Mouse (Mus musculus) midbrain, embryonic 13.5 days (tissue): ENCODE data around the gene Dmwd. TPM values are rescaled to one million over a fixed set of nuclear protein-coding genes. Genes with fewer than 3 reads are reported as not detected.

Experiments used
- ATAC-seq: fragments of 200-750 bp; cut with Nextera tagmentation; 2 replicates; pipeline ENCODE4 v1.8.0; 2017; ENCODE audit warnings: mild to moderate bottlenecking, moderate TSS enrichment, moderate library complexity
- H3K27ac ChIP-seq: fragments of 300-500 bp; sonication (generic); 2 replicates; pipeline ENCODE4 v1.5.1; 2015; ENCODE audit warnings: inconsistent platforms, mild to moderate bottlenecking, moderate library complexity
- H3K27me3 ChIP-seq: fragments of 300-500 bp; sonication (generic); 2 replicates; pipeline ENCODE4 v1.6.1; 2015; ENCODE audit warnings: mild to moderate bottlenecking, inconsistent platforms
- H3K36me3 ChIP-seq: fragments of 300-500 bp; sonication (generic); 2 replicates; pipeline ENCODE4 v1.6.1; 2015; ENCODE audit warnings: mild to moderate bottlenecking, inconsistent platforms
- H3K4me1 ChIP-seq: fragments of 300-500 bp; sonication (generic); replicated peaks from 2 replicates; pipeline ENCODE4 v1.6.1; 2015; ENCODE audit warnings: inconsistent platforms
- H3K4me2 ChIP-seq: fragments of 300-500 bp; sonication (generic); replicated peaks from 2 replicates; pipeline ENCODE4 v1.6.1; 2015; ENCODE audit warnings: moderate library complexity, mild to moderate bottlenecking, inconsistent platforms
- H3K4me3 ChIP-seq: fragments of 300-500 bp; sonication (generic); replicated peaks from 2 replicates; pipeline ENCODE4 v1.5.1; 2015; ENCODE audit warnings: mild to moderate bottlenecking, inconsistent platforms
- H3K9ac ChIP-seq: fragments of 300-500 bp; sonication (generic); replicated peaks from 2 replicates; pipeline ENCODE4 v1.6.1; 2015; ENCODE audit warnings: mild to moderate bottlenecking, inconsistent platforms
- H3K9me3 ChIP-seq: fragments of 300-500 bp; sonication (generic); 2 replicates; pipeline ENCODE4 v1.6.1; 2016; ENCODE audit warnings: mild to moderate bottlenecking, inconsistent platforms
- WGBS: fragments of 180-500 bp; shearing (Covaris S2); methylation state at CpG from one replicate; pipeline ENCODE4 v1.1.7; 2015; 5-methylcytosine and 5-hydroxymethylcytosine counted together
- polyA plus RNA-seq: library from polyadenylated mRNA; unstranded; fragments of >200 nt; fragmentation: Nextera tagmentation; extraction: Ambion mirVana; gene quantifications from 2 replicates; pipeline ENCODE4 v1.2.1, GENCODE M21; 2015

The Dmwd gene
- polyA plus RNA-seq, 1 experiment from 2014 or later = 25.3 TPM

GRCm38 (mm10) chr7:19086760-19087159, 10.7 kb downstream of the Dmwd start:
- no peak overlapping the region for H3K4me3 ChIP-seq
- no peak for ATAC-seq
- H3K36me3 ChIP-seq = peaks cover 75% of the 10 kb centered on the region
- no peak overlapping the region for H3K9ac ChIP-seq
- H3K9me3 ChIP-seq = no peaks in the 10 kb centered on the region
- H3K4me1 ChIP-seq = peaks cover 25% of the 10 kb centered on the region
- WGBS = 58% methylated on average over 18 of the region's 18 CpGs
- no peak overlapping the region for H3K27ac ChIP-seq
- H3K4me2 ChIP-seq = no peak overlapping the region
- H3K27me3 ChIP-seq = peaks cover 20% of the 10 kb centered on the region

- no peak overlapping the region for H3K9ac ChIP-seq
- 43% methylated on average over 10 of the region's 10 CpGs for WGBS
- no peaks in the 10 kb centered on the region for H3K9me3 ChIP-seq
- ATAC-seq = no peak
- H3K27ac ChIP-seq = no peak overlapping the region
- H3K36me3 ChIP-seq = peaks cover 60% of the 10 kb centered on the region
- H3K4me1 ChIP-seq = peaks cover 38% of the 10 kb centered on the region
- no peak overlapping the region for H3K4me2 ChIP-seq
- no peak overlapping the region for H3K4me3 ChIP-seq
- H3K27me3 ChIP-seq = peaks cover 28% of the 10 kb centered on the region
These were observed 12.8 kb downstream of the Dmwd start for GRCm38 (mm10) chr7:19088813-19089212.

- peak overlapping the region; percentile 98; the same call in 1 of the 2 replicates for H3K4me2 ChIP-seq
These were observed 15.9 kb downstream of the Dmwd start for GRCm38 (mm10) chr7:19091913-19092312.

GRCm38 (mm10) chr7:19092381-19093173, 16.6 kb downstream of the Dmwd start:
- peaks cover 38% of the 10 kb centered on the region for H3K27me3 ChIP-seq
- peak overlapping the region; percentile 11; the same call in 1 of the 2 replicates for H3K9ac ChIP-seq
- ATAC-seq = peak; percentile 59
- H3K4me3 ChIP-seq = peak overlapping the region; percentile 63
- peak overlapping the region; percentile 98 for H3K4me2 ChIP-seq
- peak overlapping the region; percentile 82; the same call in 1 of the 2 replicates for H3K27ac ChIP-seq
- H3K4me1 ChIP-seq = peaks cover 55% of the 10 kb centered on the region
- WGBS = 4% methylated on average over 37 of the region's 38 CpGs
- H3K9me3 ChIP-seq = no peaks in the 10 kb centered on the region
- H3K36me3 ChIP-seq = peaks cover 41% of the 10 kb centered on the region

More at GRCm38 (mm10) chr7:19091913-19092312, 15.9 kb downstream of the Dmwd start:
- H3K4me3 ChIP-seq = 0 out of 2 replicates have a peak overlapping the region, but pooled peaks have one; percentile 63
- H3K9ac ChIP-seq = peak overlapping the region; percentile 11; the same call in 1 of the 2 replicates
- H3K27ac ChIP-seq = peak overlapping the region; percentile 39; the same call in 1 of the 2 replicates
- peaks cover 38% of the 10 kb centered on the region for H3K27me3 ChIP-seq
- H3K9me3 ChIP-seq = no peaks in the 10 kb centered on the region
- H3K36me3 ChIP-seq = peaks cover 48% of the 10 kb centered on the region
- 23% methylated on average over 12 of the region's 17 CpGs for WGBS
- no peak for ATAC-seq
- H3K4me1 ChIP-seq = peaks cover 51% of the 10 kb centered on the region

- H3K9me3 ChIP-seq = no peaks in the 10 kb centered on the region
- WGBS = 2% methylated on average over 9 of the region's 15 CpGs
- peaks cover 38% of the 10 kb centered on the region for H3K27me3 ChIP-seq
- H3K27ac ChIP-seq = peak overlapping the region; percentile 82
- H3K4me2 ChIP-seq = peak overlapping the region; percentile 98
- peak; percentile 44 for ATAC-seq
- peaks cover 35% of the 10 kb centered on the region for H3K36me3 ChIP-seq
- H3K4me1 ChIP-seq = peaks cover 55% of the 10 kb centered on the region
- no peak overlapping the region for H3K9ac ChIP-seq
- peak overlapping the region; percentile 63 for H3K4me3 ChIP-seq
These were observed 17.1 kb downstream of the Dmwd start for GRCm38 (mm10) chr7:19093174-19093521.

GRCm38 (mm10) chr7:19093537-19094385, 17.7 kb downstream of the Dmwd start:
- Histone ChIP-seq H3K4me1 (peaks cover 55% of the 10 kb centered on the region), H3K27me3 (peaks cover 38% of the 10 kb centered on the region), H3K9ac (peak overlapping the region; percentile 72), H3K36me3 (peaks cover 29% of the 10 kb centered on the region), H3K9me3 (no peaks in the 10 kb centered on the region), H3K4me2 (peak overlapping the region; percentile 98), H3K4me3 (peak overlapping the region; percentile 63), H3K27ac (peak overlapping the region; percentile 82)
- under 1% methylated on average over 45 of the region's 45 CpGs for WGBS
- peak; percentile 75 for ATAC-seq

- H3K9me3 ChIP-seq = no peaks in the 10 kb centered on the region
- ATAC-seq = no peak
- H3K4me1 ChIP-seq = peaks cover 55% of the 10 kb centered on the region
- peaks cover 38% of the 10 kb centered on the region for H3K27me3 ChIP-seq
- H3K9ac ChIP-seq = peak within 1 kb of the TSS; percentile 72
- H3K4me3 ChIP-seq = peak within 1 kb of the TSS; percentile 63
- H3K4me2 ChIP-seq = peak within 1 kb of the TSS; percentile 98
- under 1% methylated on average over 27 of the region's 36 CpGs for WGBS
- peaks cover 26% of the 10 kb centered on the region for H3K36me3 ChIP-seq
- H3K27ac ChIP-seq = peak within 1 kb of the TSS; percentile 82
These were observed 18.4 kb downstream of the Dmwd start, which contains the start of gene Six5 for GRCm38 (mm10) chr7:19094471-19094825. Gene Six5, plus strand, starts transcription at chr7:19094594.

- Histone ChIP-seq H3K36me3 (peaks cover 20% of the 10 kb centered on the region), H3K27ac (peak overlapping the region; percentile 82), H3K9me3 (no peaks in the 10 kb centered on the region), H3K4me1 (peaks cover 55% of the 10 kb centered on the region), H3K4me3 (peak overlapping the region; percentile 63), H3K9ac (peak overlapping the region; percentile 72), H3K4me2 (peak overlapping the region; percentile 98), H3K27me3 (peaks cover 35% of the 10 kb centered on the region)
- ATAC-seq = peak; percentile 3; the same call in 1 of the 2 replicates
- under 1% methylated on average over 84 of the region's 87 CpGs for WGBS
These were observed 19.1 kb downstream of the Dmwd start for GRCm38 (mm10) chr7:19094826-19095750.

GRCm38 (mm10) chr7:19095751-19096110, 19.7 kb downstream of the Dmwd start:
- Histone ChIP-seq H3K4me3 (peak overlapping the region; percentile 63), H3K27me3 (peaks cover 29% of the 10 kb centered on the region), H3K27ac (peak overlapping the region; percentile 82), H3K9ac (peak overlapping the region; percentile 72), H3K9me3 (no peaks in the 10 kb centered on the region), H3K4me1 (peaks cover 55% of the 10 kb centered on the region), H3K36me3 (peaks cover 14% of the 10 kb centered on the region), H3K4me2 (peak overlapping the region; percentile 98)
- no peak for ATAC-seq
- WGBS = under 1% methylated on average over 19 of the region's 19 CpGs

- ATAC-seq = no peak
- H3K9me3 ChIP-seq = no peaks in the 10 kb centered on the region
- no peak overlapping the region for H3K27ac ChIP-seq
- peaks cover 7% of the 10 kb centered on the region for H3K36me3 ChIP-seq
- WGBS = 60% methylated on average over 5 of the region's 5 CpGs
- peak overlapping the region; percentile 72 for H3K9ac ChIP-seq
- peaks cover 55% of the 10 kb centered on the region for H3K4me1 ChIP-seq
- H3K27me3 ChIP-seq = peaks cover 21% of the 10 kb centered on the region
- H3K4me2 ChIP-seq = peak overlapping the region; percentile 98
- peak overlapping the region; percentile 63 for H3K4me3 ChIP-seq
These were observed 20.5 kb downstream of the Dmwd start for GRCm38 (mm10) chr7:19096421-19096976.

GRCm38 (mm10) chr7:19097217-19097616, 21.2 kb downstream of the Dmwd start:
- Histone ChIP-seq H3K9me3 (no peaks in the 10 kb centered on the region), H3K4me3 (no peak overlapping the region), H3K27ac (no peak overlapping the region), H3K27me3 (peaks cover 14% of the 10 kb centered on the region), H3K9ac (no peak overlapping the region), H3K4me2 (no peak overlapping the region), H3K4me1 (peaks cover 50% of the 10 kb centered on the region), H3K36me3 (no peaks in the 10 kb centered on the region)
- no peak for ATAC-seq
- 64% methylated on average over 2 of the region's 2 CpGs for WGBS
